Mouse (Mus musculus) hindbrain, embryonic 14.5 days (tissue): Measurements from ENCODE around the gene Akap14. TPM values are rescaled to one million over a fixed set of nuclear protein-coding genes. Genes with fewer than 3 reads are reported as not detected.
A peak's percentile ranks its signal among the peaks of the same experiment; 100 is the strongest.
"Not testable (repeated sequence)": the region's sequence is repeated elsewhere in the genome, so short reads cannot be mapped to it uniquely, and the experiment has no call there.

Experiments used
- ATAC-seq: fragments of 200-750 bp; cut with Nextera tagmentation; 2 replicates; pipeline ENCODE4 v1.8.0; 2017; ENCODE audit warnings: moderate number of reproducible peaks, mild to moderate bottlenecking, moderate TSS enrichment, moderate library complexity; ENCODE audit not compliant: low FRiP score
- DNase-seq: peaks from one replicate; pipeline ENCODE4 v3.0.0-alpha.2; 2015; ENCODE audit warnings: low spot score
- H3K27ac ChIP-seq: fragments of 300-500 bp; sonication (generic); 2 replicates; pipeline ENCODE4 v1.5.1; 2014; ENCODE audit warnings: mild to moderate bottlenecking, moderate library complexity
- H3K27me3 ChIP-seq: fragments of 300-500 bp; sonication (generic); 2 replicates; pipeline ENCODE4 v1.6.1; 2014; ENCODE audit warnings: mild to moderate bottlenecking, low read length, mixed read lengths; ENCODE audit not compliant: control insufficient read depth, insufficient read depth
- H3K36me3 ChIP-seq: fragments of 300-500 bp; sonication (generic); replicated peaks from 2 replicates; pipeline ENCODE4 v1.6.1; 2014; ENCODE audit not compliant: control insufficient read depth, insufficient read depth
- H3K4me1 ChIP-seq: fragments of 300-500 bp; sonication (generic); replicated peaks from 2 replicates; pipeline ENCODE4 v1.6.1; 2014; ENCODE audit warnings: antibody characterized with exemption, low read length, mixed read lengths; ENCODE audit not compliant: control insufficient read depth, insufficient read depth
- H3K4me2 ChIP-seq: fragments of 300-500 bp; sonication (generic); replicated peaks from 2 replicates; pipeline ENCODE4 v1.6.1; 2014; ENCODE audit warnings: mild to moderate bottlenecking, moderate library complexity
- H3K4me3 ChIP-seq: fragments of 300-500 bp; sonication (generic); replicated peaks from 2 replicates; pipeline ENCODE4 v1.5.1; 2014; ENCODE audit warnings: mild to moderate bottlenecking, low read length
- H3K9ac ChIP-seq: fragments of 300-500 bp; sonication (generic); 2 replicates; pipeline ENCODE4 v1.6.1; 2014
- H3K9me3 ChIP-seq: fragments of 300-500 bp; sonication (generic); 2 replicates; pipeline ENCODE4 v1.6.1; 2016; ENCODE audit warnings: low read length; ENCODE audit not compliant: control insufficient read depth
- WGBS: fragments of 180-500 bp; shearing (Covaris S2); extraction: QIAGEN DNeasy Blood & Tissue Kit; methylation state at CpG from one replicate; pipeline ENCODE4 v1.1.7; 2014; 5-methylcytosine and 5-hydroxymethylcytosine counted together
- polyA plus RNA-seq: library from polyadenylated mRNA; unstranded; fragments of >200 nt; fragmentation: Nextera tagmentation; extraction: Ambion mirVana; gene quantifications from 2 replicates; pipeline ENCODE4 v1.2.1, GENCODE M21; 2014

Gene Akap14
- polyA plus RNA-seq, 1 experiment from 2014 or later, result 0.35 TPM

GRCm38 (mm10) chrX:37161169-37161568, 7.5 kb downstream of the Akap14 start:
- ATAC-seq (no peak), DNase-seq (no peak)
- WGBS, result 71% methylated on average over 10 of the region's 10 CpGs
- Histone ChIP-seq H3K4me2 (no peak overlapping the region), H3K4me3 (no peak overlapping the region), H3K27ac (no peak overlapping the region), H3K27me3 (no peaks in the 10 kb centered on the region), H3K36me3 (no peaks in the 10 kb centered on the region), H3K9ac (no peak overlapping the region), H3K9me3 (no peaks in the 10 kb centered on the region), H3K4me1 (no peaks in the 10 kb centered on the region)

GRCm38 (mm10) chrX:37157839-37158238, 10.8 kb downstream of the Akap14 start:
- Histone ChIP-seq H3K4me2 (no peak overlapping the region), H3K36me3 (peaks cover 10% of the 10 kb centered on the region), H3K27ac (no peak overlapping the region), H3K27me3 (no peaks in the 10 kb centered on the region), H3K9ac (no peak overlapping the region), H3K9me3 (no peaks in the 10 kb centered on the region), H3K4me3 (no peak overlapping the region), H3K4me1 (no peaks in the 10 kb centered on the region)
- 60% methylated on average over 4 of the region's 4 CpGs for WGBS
- no peak for ATAC-seq
- DNase-seq, result no peak

GRCm38 (mm10) chrX:37144954-37145353, 23.7 kb downstream of the Akap14 start:
- Histone ChIP-seq H3K36me3 (peaks cover 37% of the 10 kb centered on the region), H3K27ac (no peak overlapping the region), H3K9ac (no peak overlapping the region), H3K4me1 (no peaks in the 10 kb centered on the region), H3K4me3 (no peak overlapping the region), H3K9me3 (no peaks in the 10 kb centered on the region), H3K27me3 (no peaks in the 10 kb centered on the region), H3K4me2 (no peak overlapping the region)
- ATAC-seq (no peak), DNase-seq (no peak)
- 93% methylated on average over 2 of the region's 2 CpGs for WGBS

- DNase-seq, ATAC-seq, H3K4me2 ChIP-seq, H3K4me1 ChIP-seq, H3K27ac ChIP-seq, H3K9me3 ChIP-seq, H3K4me3 ChIP-seq, H3K27me3 ChIP-seq, H3K9ac ChIP-seq: not testable (repeated sequence)
- peaks cover 37% of the 10 kb centered on the region for H3K36me3 ChIP-seq
- no CpG with 5 or more reads among the region's 4 CpGs for WGBS
Measured at GRCm38 (mm10) chrX:37144498-37144897, 24.1 kb downstream of the Akap14 start.

- Histone ChIP-seq H3K4me2 (no peak overlapping the region), H3K27me3 (no peaks in the 10 kb centered on the region), H3K4me3 (no peak overlapping the region), H3K36me3 (peaks cover 41% of the 10 kb centered on the region), H3K27ac (no peak overlapping the region), H3K9me3 (no peaks in the 10 kb centered on the region), H3K9ac (no peak overlapping the region), H3K4me1 (no peaks in the 10 kb centered on the region)
- WGBS, result 90% methylated on average over 3 of the region's 3 CpGs
- ATAC-seq (no peak), DNase-seq (no peak)
Measured at GRCm38 (mm10) chrX:37141732-37142131, 26.9 kb downstream of the Akap14 start.

GRCm38 (mm10) chrX:37126671-37127358, 41.8 kb downstream of the Akap14 start, which contains the start of gene Nkap:
Nkap (plus strand) TSS chrX:37126795.
- no peaks in the 10 kb centered on the region for H3K9me3 ChIP-seq
- peak within 1 kb of the TSS; percentile 61 for H3K4me2 ChIP-seq
- peak within 1 kb of the TSS; percentile 80 for H3K27ac ChIP-seq
- WGBS, result 13% methylated on average over 49 of the region's 58 CpGs
- peaks cover 8% of the 10 kb centered on the region for H3K4me1 ChIP-seq
- H3K4me3 ChIP-seq, result peak within 1 kb of the TSS; percentile 64
- ATAC-seq, result peak; percentile 92
- H3K36me3 ChIP-seq, result no peaks in the 10 kb centered on the region
- H3K9ac ChIP-seq, result peak within 1 kb of the TSS; percentile 84
- DNase-seq, result peak; percentile 83
- no peaks in the 10 kb centered on the region for H3K27me3 ChIP-seq

GRCm38 (mm10) chrX:37125511-37125910, 43.1 kb downstream of the Akap14 start:
- DNase-seq (no peak), ATAC-seq (no peak)
- no peak overlapping the region for H3K4me2 ChIP-seq
- H3K36me3 ChIP-seq, result no peaks in the 10 kb centered on the region
- H3K27ac ChIP-seq, result no peak overlapping the region
- H3K4me1 ChIP-seq, result peaks cover 8% of the 10 kb centered on the region
- no peaks in the 10 kb centered on the region for H3K27me3 ChIP-seq
- no peaks in the 10 kb centered on the region for H3K9me3 ChIP-seq
- 89% methylated on average over 7 of the region's 7 CpGs for WGBS
- no peak overlapping the region for H3K9ac ChIP-seq
- H3K4me3 ChIP-seq, result no peak overlapping the region

- H3K4me3 ChIP-seq, result no peak overlapping the region
- DNase-seq (no peak), ATAC-seq (no peak)
- no peaks in the 10 kb centered on the region for H3K9me3 ChIP-seq
- H3K36me3 ChIP-seq, result no peaks in the 10 kb centered on the region
- no peaks in the 10 kb centered on the region for H3K27me3 ChIP-seq
- no peak overlapping the region for H3K4me2 ChIP-seq
- H3K27ac ChIP-seq, result no peak overlapping the region
- H3K9ac ChIP-seq, result no peak overlapping the region
- H3K4me1 ChIP-seq, result no peaks in the 10 kb centered on the region
- 78% methylated on average over 5 of the region's 5 CpGs for WGBS
Measured at GRCm38 (mm10) chrX:37120212-37120611, 48.4 kb downstream of the Akap14 start.

GRCm38 (mm10) chrX:37119585-37119984, 49.1 kb downstream of the Akap14 start:
- WGBS, result 67% methylated on average over 3 of the region's 3 CpGs

GRCm38 (mm10) chrX:37117085-37117484, 51.6 kb downstream of the Akap14 start:
- H3K27ac ChIP-seq, result no peak overlapping the region
- WGBS, result 40% methylated on average over 2 of the region's 5 CpGs
- H3K9me3 ChIP-seq, result no peaks in the 10 kb centered on the region
- ATAC-seq (no peak; the same call in 1 of the 2 replicates), DNase-seq (no peak)
- H3K27me3 ChIP-seq, result no peaks in the 10 kb centered on the region
- no peaks in the 10 kb centered on the region for H3K4me1 ChIP-seq
- H3K4me2 ChIP-seq, result no peak overlapping the region
- H3K9ac ChIP-seq, result no peak overlapping the region
- H3K4me3 ChIP-seq, result no peak overlapping the region
- no peaks in the 10 kb centered on the region for H3K36me3 ChIP-seq

More at GRCm38 (mm10) chrX:37119585-37119984, 49.1 kb downstream of the Akap14 start:
- no peak overlapping the region for H3K27ac ChIP-seq
- no peaks in the 10 kb centered on the region for H3K36me3 ChIP-seq
- H3K4me2 ChIP-seq, result no peak overlapping the region
- no peak overlapping the region for H3K4me3 ChIP-seq
- no peaks in the 10 kb centered on the region for H3K27me3 ChIP-seq
- H3K4me1 ChIP-seq, result no peaks in the 10 kb centered on the region
- no peak for DNase-seq
- H3K9me3 ChIP-seq, result no peaks in the 10 kb centered on the region
- H3K9ac ChIP-seq, result no peak overlapping the region
- no peak for ATAC-seq
